Mouse (Mus musculus): ENCODE results near the gene Map3k1.

DNA sequence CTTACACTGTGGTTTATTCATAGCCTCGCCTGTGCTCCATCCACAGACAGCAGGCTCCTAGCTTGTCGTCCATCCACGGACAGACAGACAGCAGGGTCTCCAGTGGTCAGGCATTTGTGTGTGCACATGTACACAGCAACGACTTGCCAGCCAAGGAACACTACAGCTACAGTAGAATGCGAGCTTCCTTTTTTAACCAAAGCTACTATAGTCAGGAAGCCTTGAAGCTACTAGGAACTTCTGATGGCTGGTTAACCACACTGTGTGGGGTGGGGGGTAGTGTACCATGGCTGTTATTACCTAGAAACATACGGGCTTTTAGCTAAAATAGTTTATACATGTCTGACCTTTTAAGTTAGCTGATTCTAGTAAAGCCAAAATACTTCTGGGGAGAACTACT lies 30.2 kb downstream of the Map3k1 start:
- no peak for TF ChIP-seq GATA1 (IDR thresholded peaks at IDR 0.05; ENCODE audit: borderline replicate concordance, low read length)
- TF ChIP-seq FLI1 (IDR thresholded peaks at IDR 0.05; ENCODE audit: low read length): no peak
